Mouse (Mus musculus): ENCODE data around the gene Gas8. TPM values are rescaled to one million over a fixed set of nuclear protein-coding genes. Genes with fewer than 3 reads are reported as not detected.

Gene Gas8
- polyA plus RNA-seq, 1 experiment from 2014 or later = 40.8 TPM

GRCm38 (mm10) chr8:123499556-123499955 lies 19.1 kb upstream of the Gas8 start:
- WGBS = 95% methylated on average over 11 of the region's 11 CpGs
- H3K4me1 ChIP-seq (replicated peaks) = no peaks in the 10 kb centered on the region
- no peak overlapping the region for H3K4me2 ChIP-seq (replicated peaks)
- no peak overlapping the region for H3K27ac ChIP-seq
- no peak for ATAC-seq
- H3K9me3 ChIP-seq = no peaks in the 10 kb centered on the region
- H3K4me3 ChIP-seq (replicated peaks) = no peak overlapping the region
- H3K36me3 ChIP-seq = peaks cover 98% of the 10 kb centered on the region
- H3K9ac ChIP-seq (replicated peaks) = no peak overlapping the region
- H3K27me3 ChIP-seq = no peaks in the 10 kb centered on the region

- 95% methylated on average over 5 of the region's 5 CpGs for WGBS
- Histone ChIP-seq H3K9me3 (no peaks in the 10 kb centered on the region), H3K9ac (replicated peaks) (no peak overlapping the region), H3K36me3 (peaks cover 98% of the 10 kb centered on the region), H3K4me3 (replicated peaks) (no peak overlapping the region), H3K27ac (no peak overlapping the region), H3K27me3 (no peaks in the 10 kb centered on the region), H3K4me1 (replicated peaks) (no peaks in the 10 kb centered on the region), H3K4me2 (replicated peaks) (no peak overlapping the region)
- no peak for ATAC-seq
Measured at GRCm38 (mm10) chr8:123502192-123502591, 16.4 kb upstream of the Gas8 start.

- peaks cover 100% of the 10 kb centered on the region for H3K36me3 ChIP-seq
- peak; percentile 53; the same call in 1 of the 2 replicates for ATAC-seq
- H3K27me3 ChIP-seq = no peaks in the 10 kb centered on the region
- no peaks in the 10 kb centered on the region for H3K9me3 ChIP-seq
- H3K9ac ChIP-seq (replicated peaks) = no peak overlapping the region
- no peak overlapping the region for H3K4me3 ChIP-seq (replicated peaks)
- 100% methylated on average over 6 of the region's 6 CpGs for WGBS
- H3K27ac ChIP-seq = no peak overlapping the region
- H3K4me1 ChIP-seq (replicated peaks) = no peaks in the 10 kb centered on the region
- no peak overlapping the region for H3K4me2 ChIP-seq (replicated peaks)
Measured at GRCm38 (mm10) chr8:123503801-123504467, 14.7 kb upstream of the Gas8 start.

GRCm38 (mm10) chr8:123504591-123505195 lies 13.9 kb upstream of the Gas8 start:
- Histone ChIP-seq H3K36me3 (peaks cover 100% of the 10 kb centered on the region), H3K27ac (0 out of 2 replicates have a peak overlapping the region, but pooled peaks have one; percentile 14), H3K27me3 (no peaks in the 10 kb centered on the region), H3K4me3 (replicated peaks) (no peak overlapping the region), H3K9ac (replicated peaks) (no peak overlapping the region), H3K9me3 (no peaks in the 10 kb centered on the region), H3K4me2 (replicated peaks) (no peak overlapping the region), H3K4me1 (replicated peaks) (no peaks in the 10 kb centered on the region)
- 92% methylated on average over 9 of the region's 9 CpGs for WGBS
- ATAC-seq = peak; percentile 34; the same call in 1 of the 2 replicates

GRCm38 (mm10) chr8:123505267-123505666 lies 13.4 kb upstream of the Gas8 start:
- Histone ChIP-seq H3K27ac (0 out of 2 replicates have a peak overlapping the region, but pooled peaks have one; percentile 14), H3K4me1 (replicated peaks) (no peaks in the 10 kb centered on the region), H3K4me3 (replicated peaks) (no peak overlapping the region), H3K36me3 (peaks cover 100% of the 10 kb centered on the region), H3K4me2 (replicated peaks) (no peak overlapping the region), H3K27me3 (no peaks in the 10 kb centered on the region), H3K9me3 (no peaks in the 10 kb centered on the region), H3K9ac (replicated peaks) (no peak overlapping the region)
- ATAC-seq = no peak
- 83% methylated on average over 4 of the region's 4 CpGs for WGBS

- H3K4me3 ChIP-seq (replicated peaks) = no peak overlapping the region
- no peak overlapping the region for H3K27ac ChIP-seq
- H3K9ac ChIP-seq (replicated peaks) = no peak overlapping the region
- no peak for ATAC-seq
- H3K36me3 ChIP-seq = peaks cover 99% of the 10 kb centered on the region
- H3K4me2 ChIP-seq (replicated peaks) = no peak overlapping the region
- no peaks in the 10 kb centered on the region for H3K27me3 ChIP-seq
- WGBS = 89% methylated on average over 9 of the region's 9 CpGs
- no peaks in the 10 kb centered on the region for H3K9me3 ChIP-seq
- no peaks in the 10 kb centered on the region for H3K4me1 ChIP-seq (replicated peaks)
Measured at GRCm38 (mm10) chr8:123505695-123506094, 12.9 kb upstream of the Gas8 start.

- Histone ChIP-seq H3K27ac (no peak overlapping the region), H3K9me3 (no peaks in the 10 kb centered on the region), H3K36me3 (peaks cover 92% of the 10 kb centered on the region), H3K4me1 (replicated peaks) (no peaks in the 10 kb centered on the region), H3K27me3 (no peaks in the 10 kb centered on the region), H3K4me2 (replicated peaks) (no peak overlapping the region), H3K9ac (replicated peaks) (no peak overlapping the region), H3K4me3 (replicated peaks) (no peak overlapping the region)
- 96% methylated on average over 5 of the region's 5 CpGs for WGBS
- ATAC-seq = no peak
Measured at GRCm38 (mm10) chr8:123507153-123507552, 11.5 kb upstream of the Gas8 start.

GRCm38 (mm10) chr8:123510819-123511218 lies 7.8 kb upstream of the Gas8 start:
- Histone ChIP-seq H3K9me3 (no peaks in the 10 kb centered on the region), H3K9ac (replicated peaks) (no peak overlapping the region), H3K27me3 (no peaks in the 10 kb centered on the region), H3K4me2 (replicated peaks) (no peak overlapping the region), H3K4me3 (replicated peaks) (no peak overlapping the region), H3K4me1 (replicated peaks) (peaks cover 24% of the 10 kb centered on the region), H3K27ac (no peak overlapping the region), H3K36me3 (peaks cover 56% of the 10 kb centered on the region)
- 85% methylated on average over 5 of the region's 5 CpGs for WGBS
- ATAC-seq = no peak

GRCm38 (mm10) chr8:123514136-123514535 lies 4.5 kb upstream of the Gas8 start:
- ATAC-seq = no peak
- peak overlapping the region; percentile 96 for H3K9ac ChIP-seq (replicated peaks)
- 1% methylated on average over 9 of the region's 9 CpGs for WGBS
- H3K4me3 ChIP-seq (replicated peaks) = peak overlapping the region; percentile 87
- H3K27ac ChIP-seq = peak overlapping the region; percentile 97
- peaks cover 10% of the 10 kb centered on the region for H3K27me3 ChIP-seq
- H3K4me2 ChIP-seq (replicated peaks) = peak overlapping the region; percentile 82
- no peaks in the 10 kb centered on the region for H3K9me3 ChIP-seq
- H3K4me1 ChIP-seq (replicated peaks) = peaks cover 34% of the 10 kb centered on the region
- H3K36me3 ChIP-seq = peaks cover 23% of the 10 kb centered on the region

- under 1% methylated on average over 61 of the region's 63 CpGs for WGBS
- no peaks in the 10 kb centered on the region for H3K9me3 ChIP-seq
- peak; percentile 71 for ATAC-seq
Measured at GRCm38 (mm10) chr8:123514781-123515539, 3.7 kb upstream of the Gas8 start, which contains the start of gene Dbndd1. Dbndd1 (minus strand) TSS chr8:123515463.

GRCm38 (mm10) chr8:123515540-123515897 lies 3.1 kb upstream of the Gas8 start:
- ATAC-seq = peak; percentile 27
- peaks cover 48% of the 10 kb centered on the region for H3K4me1 ChIP-seq (replicated peaks)
- WGBS = 2% methylated on average over 11 of the region's 11 CpGs

More at GRCm38 (mm10) chr8:123514781-123515539, 3.7 kb upstream of the Gas8 start, which contains the start of gene Dbndd1:
- H3K4me2 ChIP-seq (replicated peaks) = peak within 1 kb of the TSS; percentile 82
- H3K4me1 ChIP-seq (replicated peaks) = peaks cover 42% of the 10 kb centered on the region
- peaks cover 10% of the 10 kb centered on the region for H3K27me3 ChIP-seq
- H3K9ac ChIP-seq (replicated peaks) = peak within 1 kb of the TSS; percentile 96
- H3K27ac ChIP-seq = peak within 1 kb of the TSS; percentile 97
- peak within 1 kb of the TSS; percentile 87 for H3K4me3 ChIP-seq (replicated peaks)
- peaks cover 14% of the 10 kb centered on the region for H3K36me3 ChIP-seq

GRCm38 (mm10) chr8:123516596-123516995 lies 2.0 kb upstream of the Gas8 start:
- no peak overlapping the region for H3K4me3 ChIP-seq (replicated peaks)
- peaks cover 13% of the 10 kb centered on the region for H3K36me3 ChIP-seq
- no peak overlapping the region for H3K9ac ChIP-seq (replicated peaks)
- no peaks in the 10 kb centered on the region for H3K9me3 ChIP-seq
- H3K27ac ChIP-seq = no peak overlapping the region
- 27% methylated on average over 2 of the region's 2 CpGs for WGBS
- peaks cover 10% of the 10 kb centered on the region for H3K27me3 ChIP-seq
- peaks cover 49% of the 10 kb centered on the region for H3K4me1 ChIP-seq (replicated peaks)
- no peak for ATAC-seq
- no peak overlapping the region for H3K4me2 ChIP-seq (replicated peaks)

More at GRCm38 (mm10) chr8:123515540-123515897, 3.1 kb upstream of the Gas8 start:
- H3K36me3 ChIP-seq = peaks cover 14% of the 10 kb centered on the region
- no peaks in the 10 kb centered on the region for H3K9me3 ChIP-seq
- peak overlapping the region; percentile 97 for H3K27ac ChIP-seq
- peak overlapping the region; percentile 49 for H3K9ac ChIP-seq (replicated peaks)
- peaks cover 10% of the 10 kb centered on the region for H3K27me3 ChIP-seq
- H3K4me2 ChIP-seq (replicated peaks) = peak overlapping the region; percentile 82
- peak overlapping the region; percentile 87 for H3K4me3 ChIP-seq (replicated peaks)

Measured in midbrain, embryonic 13.5 days (tissue).